Mouse (Mus musculus) heart, embryonic 11.5 days (tissue): Measurements from ENCODE around the gene Gps2. TPM values are rescaled to one million over a fixed set of nuclear protein-coding genes. Genes with fewer than 3 reads are reported as not detected.
A peak's percentile ranks its signal among the peaks of the same experiment; 100 is the strongest.

Experiments
- ATAC-seq: fragments of 200-750 bp; cut with Nextera tagmentation; replicated peaks from 2 replicates; pipeline ENCODE4 v1.8.0; 2017; ENCODE audit warnings: moderate library complexity; ENCODE audit not compliant: insufficient number of reproducible peaks, low FRiP score, low TSS enrichment
- H3K27ac ChIP-seq: fragments of 300-500 bp; sonication (generic); 2 replicates; pipeline ENCODE4 v1.5.1; 2014; ENCODE audit warnings: mild to moderate bottlenecking, low read depth, low read length
- H3K27me3 ChIP-seq: fragments of 300-500 bp; sonication (generic); 2 replicates; pipeline ENCODE4 v1.6.1; 2014; ENCODE audit warnings: mild to moderate bottlenecking, low read length, mixed read lengths; ENCODE audit not compliant: control insufficient read depth, insufficient read depth
- H3K36me3 ChIP-seq: fragments of 300-500 bp; sonication (generic); 2 replicates; pipeline ENCODE4 v1.6.1; 2014; ENCODE audit warnings: mild to moderate bottlenecking, low read length, moderate library complexity, mixed read lengths; ENCODE audit not compliant: control insufficient read depth, insufficient read depth
- H3K4me1 ChIP-seq: fragments of 300-500 bp; sonication (generic); 2 replicates; pipeline ENCODE4 v1.6.1; 2014; ENCODE audit warnings: low read length; ENCODE audit not compliant: control insufficient read depth, insufficient read depth
- H3K4me2 ChIP-seq: fragments of 300-500 bp; sonication (generic); 2 replicates; pipeline ENCODE4 v1.6.1; 2014; ENCODE audit warnings: mild to moderate bottlenecking, moderate library complexity
- H3K4me3 ChIP-seq: fragments of 300-500 bp; sonication (generic); 2 replicates; pipeline ENCODE4 v1.5.1; 2014; ENCODE audit warnings: low read depth, low read length
- H3K9ac ChIP-seq: fragments of 300-500 bp; sonication (generic); 2 replicates; pipeline ENCODE4 v1.6.1; 2014; ENCODE audit warnings: mild to moderate bottlenecking, low read depth, low read length, moderate library complexity
- H3K9me3 ChIP-seq: fragments of 300-500 bp; sonication (generic); replicated peaks from 2 replicates; pipeline ENCODE4 v1.6.1; 2016; ENCODE audit warnings: low read length; ENCODE audit not compliant: control insufficient read depth
- WGBS: fragments of 180-500 bp; shearing (Covaris S2); extraction: QIAGEN DNeasy Blood & Tissue Kit; methylation state at CpG from one replicate; pipeline ENCODE4 v1.1.7; 2014; ENCODE audit not compliant: insufficient replicate concordance; 5-methylcytosine and 5-hydroxymethylcytosine counted together
- polyA plus RNA-seq: library from polyadenylated mRNA; unstranded; fragments of >200 nt; fragmentation: Nextera tagmentation; extraction: Ambion mirVana; gene quantifications from 2 replicates; pipeline ENCODE4 v1.2.1, GENCODE M21; 2014

Gene Gps2
- 53.2 and 62.2 TPM in 2 replicates for polyA plus RNA-seq

GRCm38 (mm10) chr11:69913554-69914371, at the start of gene Gps2:
Gene Gps2, plus strand, starts transcription at chr11:69913888.
- H3K9me3 ChIP-seq, result no peaks in the 10 kb centered on the region
- H3K4me1 ChIP-seq, result peaks cover 25% of the 10 kb centered on the region
- peak within 1 kb of the TSS; percentile 90 for H3K4me3 ChIP-seq
- 2% methylated on average over 59 of the region's 61 CpGs for WGBS
- H3K27ac ChIP-seq, result peak within 1 kb of the TSS; percentile 88
- peak within 1 kb of the TSS; percentile 99 for H3K4me2 ChIP-seq
- no peaks in the 10 kb centered on the region for H3K27me3 ChIP-seq
- peak within 1 kb of the TSS; percentile 94 for H3K9ac ChIP-seq
- H3K36me3 ChIP-seq, result peaks cover 56% of the 10 kb centered on the region
- ATAC-seq, result peak; percentile 81

GRCm38 (mm10) chr11:69864138-69864860, 49.4 kb upstream of the Gps2 start:
- H3K4me1 ChIP-seq, result peaks cover 4% of the 10 kb centered on the region; the same call in 1 of the 2 replicates
- no peaks in the 10 kb centered on the region for H3K9me3 ChIP-seq
- WGBS, result 52% methylated on average over 8 of the region's 8 CpGs
- H3K27me3 ChIP-seq, result peaks cover 8% of the 10 kb centered on the region; the same call in 1 of the 2 replicates
- no peak overlapping the region for H3K4me3 ChIP-seq
- ATAC-seq, result no peak
- H3K27ac ChIP-seq, result no peak overlapping the region
- H3K4me2 ChIP-seq, result no peak overlapping the region
- no peaks in the 10 kb centered on the region for H3K36me3 ChIP-seq
- H3K9ac ChIP-seq, result no peak overlapping the region

DNA sequence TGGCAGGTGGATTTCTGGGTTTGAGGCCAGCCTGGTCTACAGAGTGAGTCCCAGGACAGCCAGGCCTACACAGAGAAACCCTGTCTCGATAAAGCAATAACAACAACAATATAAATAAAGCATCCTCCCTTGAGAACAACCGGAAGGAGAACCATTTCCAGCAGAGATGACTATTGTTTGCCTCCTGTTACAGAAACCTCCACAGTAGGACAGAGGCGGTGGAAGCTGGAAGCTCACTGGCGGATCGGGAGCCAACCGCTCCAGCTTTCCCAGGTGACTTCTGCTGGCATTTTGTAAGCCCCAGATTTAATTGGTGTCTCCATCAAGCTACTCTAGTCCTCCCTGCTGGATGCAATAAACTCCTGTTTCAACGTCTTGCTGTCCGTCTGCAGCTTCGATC, 48.1 kb upstream of the Gps2 start:
- 87% methylated on average over 9 of the region's 9 CpGs for WGBS
- no peak overlapping the region for H3K9ac ChIP-seq
- ATAC-seq, result no peak
- no peak overlapping the region for H3K4me2 ChIP-seq
- H3K27ac ChIP-seq, result no peak overlapping the region
- H3K36me3 ChIP-seq, result no peaks in the 10 kb centered on the region
- no peaks in the 10 kb centered on the region for H3K9me3 ChIP-seq
- H3K4me1 ChIP-seq, result peaks cover 4% of the 10 kb centered on the region; the same call in 1 of the 2 replicates
- H3K4me3 ChIP-seq, result no peak overlapping the region
- 0 out of 2 replicates have a peak, but pooled peaks cover 2% of the 10 kb centered on the region for H3K27me3 ChIP-seq

- 41% methylated on average over 9 of the region's 9 CpGs for WGBS
- 0 out of 2 replicates have a peak, but pooled peaks cover 2% of the 10 kb centered on the region for H3K27me3 ChIP-seq
Measured at GRCm38 (mm10) chr11:69867335-69867734, 46.4 kb upstream of the Gps2 start.

DNA sequence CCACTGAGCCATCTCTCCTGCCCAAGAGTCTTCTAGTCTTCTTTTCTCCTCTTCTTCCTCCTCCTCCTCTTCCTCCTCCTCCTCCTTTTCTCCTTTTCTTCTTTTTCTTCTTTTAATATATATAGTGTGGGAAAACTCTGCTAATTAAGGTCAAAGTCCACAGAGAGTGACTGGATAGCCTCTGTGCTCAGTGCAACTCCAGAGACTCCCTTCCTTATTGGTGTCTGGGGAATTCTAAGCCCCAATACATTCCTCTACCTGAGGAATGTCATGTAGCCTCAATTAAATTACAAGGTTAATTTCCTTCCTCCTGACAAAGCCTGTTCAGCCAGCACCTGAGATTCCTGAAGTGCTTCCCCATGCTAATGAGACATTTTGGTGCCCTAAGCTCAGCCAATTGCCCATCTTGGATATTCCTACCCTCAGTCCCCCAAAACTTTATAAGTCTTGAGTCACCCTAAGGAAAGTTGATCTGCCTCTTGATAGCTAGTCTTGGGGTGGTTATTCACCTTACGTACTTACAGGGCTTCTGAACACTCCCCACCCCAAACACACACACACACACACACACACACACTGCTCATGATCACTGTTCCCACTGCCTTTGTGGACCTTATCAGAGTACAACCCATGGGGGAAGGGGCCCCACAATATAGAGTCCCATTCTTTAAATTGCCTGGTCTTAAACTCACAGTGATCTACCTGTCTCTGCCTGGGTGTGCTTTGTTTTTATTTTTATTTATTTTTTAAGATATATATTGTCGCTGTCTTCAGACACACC, 43.2 kb upstream of the Gps2 start:
- 89% methylated on average over 2 of the region's 2 CpGs for WGBS

More at GRCm38 (mm10) chr11:69867335-69867734, 46.4 kb upstream of the Gps2 start:
- no peak overlapping the region for H3K4me3 ChIP-seq
- no peak overlapping the region for H3K4me2 ChIP-seq
- H3K27ac ChIP-seq, result no peak overlapping the region
- ATAC-seq, result no peak
- H3K36me3 ChIP-seq, result no peaks in the 10 kb centered on the region
- no peaks in the 10 kb centered on the region for H3K9me3 ChIP-seq
- no peak overlapping the region for H3K9ac ChIP-seq
- H3K4me1 ChIP-seq, result peaks cover 4% of the 10 kb centered on the region; the same call in 1 of the 2 replicates

GRCm38 (mm10) chr11:69871822-69872221, 41.9 kb upstream of the Gps2 start:
- WGBS, result 81% methylated on average over 7 of the region's 7 CpGs
- H3K4me2 ChIP-seq, result no peak overlapping the region

More for the DNA sequence above, 43.2 kb upstream of the Gps2 start:
- Histone ChIP-seq H3K4me3 (no peak overlapping the region), H3K27ac (no peak overlapping the region), H3K4me2 (no peak overlapping the region), H3K36me3 (no peaks in the 10 kb centered on the region), H3K9ac (no peak overlapping the region), H3K9me3 (no peaks in the 10 kb centered on the region), H3K27me3 (0 out of 2 replicates have a peak, but pooled peaks cover 2% of the 10 kb centered on the region), H3K4me1 (no peaks in the 10 kb centered on the region)
- no peak for ATAC-seq

GRCm38 (mm10) chr11:69872451-69872850, 41.2 kb upstream of the Gps2 start:
- no peaks in the 10 kb centered on the region for H3K9me3 ChIP-seq
- no peak overlapping the region for H3K27ac ChIP-seq
- no peak overlapping the region for H3K4me2 ChIP-seq
- no peaks in the 10 kb centered on the region; the same call in 1 of the 2 replicates for H3K4me1 ChIP-seq
- H3K36me3 ChIP-seq, result no peaks in the 10 kb centered on the region
- no peak overlapping the region for H3K4me3 ChIP-seq
- WGBS, result 75% methylated on average over 4 of the region's 4 CpGs
- no peak for ATAC-seq
- H3K9ac ChIP-seq, result no peak overlapping the region
- no peaks in the 10 kb centered on the region for H3K27me3 ChIP-seq

More at GRCm38 (mm10) chr11:69871822-69872221, 41.9 kb upstream of the Gps2 start:
- no peaks in the 10 kb centered on the region for H3K27me3 ChIP-seq
- no peak for ATAC-seq
- H3K4me3 ChIP-seq, result no peak overlapping the region
- H3K9me3 ChIP-seq, result no peaks in the 10 kb centered on the region
- H3K9ac ChIP-seq, result no peak overlapping the region
- no peak overlapping the region for H3K27ac ChIP-seq
- no peaks in the 10 kb centered on the region for H3K36me3 ChIP-seq
- H3K4me1 ChIP-seq, result no peaks in the 10 kb centered on the region; the same call in 1 of the 2 replicates

- WGBS, result 48% methylated on average over 7 of the region's 7 CpGs
- ATAC-seq, result no peak; the same call in 1 of the 2 replicates
Measured at GRCm38 (mm10) chr11:69876186-69876585, 37.5 kb upstream of the Gps2 start.

More at GRCm38 (mm10) chr11:69876186-69876585, 37.5 kb upstream of the Gps2 start:
- Histone ChIP-seq H3K9ac (no peak overlapping the region), H3K4me2 (peak overlapping the region; percentile 44), H3K27me3 (no peaks in the 10 kb centered on the region), H3K4me1 (peaks cover 14% of the 10 kb centered on the region), H3K4me3 (no peak overlapping the region), H3K36me3 (no peaks in the 10 kb centered on the region), H3K27ac (peak overlapping the region; percentile 41; the same call in 1 of the 2 replicates), H3K9me3 (no peaks in the 10 kb centered on the region)
